13 mouse cellular contexts compared by ENCODE assay signal in genomic region chr10:45399702-45400243, GRCm38 (mm10).
"Had no signal": no experiment of that assay in that cellular context is flagged by ENCODE, and none has a peak within 500 bp of the region (broad histone marks: within the 10 kb centered on the region; RNA-seq: fewer than 3 reads in every experiment).

No protein-coding gene starts in this region.

- H3K9ac ChIP-seq: intestine, embryonic 15.5 days; limb, embryonic 15.5 days; lung, embryonic 15.5 days; midbrain, embryonic 15.5 days; neural tube, embryonic 12.5 days had no signal

- H3K4me3 ChIP-seq: intestine, embryonic 15.5 days; limb, embryonic 15.5 days; lung, embryonic 15.5 days; midbrain, embryonic 15.5 days; neural tube, embryonic 12.5 days had no signal

- H3K4me1 ChIP-seq: intestine, embryonic 15.5 days; limb, embryonic 15.5 days; lung, embryonic 15.5 days; midbrain, embryonic 15.5 days; neural tube, embryonic 12.5 days had no signal

- H3K27ac ChIP-seq: intestine, embryonic 15.5 days; limb, embryonic 15.5 days; lung, embryonic 15.5 days; macrophage; midbrain, embryonic 15.5 days; neural tube, embryonic 12.5 days had no signal

- H3K36me3 ChIP-seq: intestine, embryonic 15.5 days; limb, embryonic 15.5 days; lung, embryonic 15.5 days; midbrain, embryonic 15.5 days; neural tube, embryonic 12.5 days had no signal

- ATAC-seq: intestine, embryonic 15.5 days; midbrain, embryonic 15.5 days had no signal

- H3K4me2 ChIP-seq: intestine, embryonic 15.5 days; limb, embryonic 15.5 days; lung, embryonic 15.5 days; midbrain, embryonic 15.5 days; neural tube, embryonic 12.5 days had no signal

- H3K27me3 ChIP-seq: intestine, embryonic 15.5 days; limb, embryonic 15.5 days; lung, embryonic 15.5 days; midbrain, embryonic 15.5 days; neural tube, embryonic 12.5 days had no signal

- DNase-seq: kidney, adult 2 months; kidney, postnatal 36 days; layer of hippocampus, adult 9-11 months; layer of hippocampus, postnatal 36 days; lung, postnatal 14 days; thymus, adult 2 months; thymus, postnatal 25 days had no signal

- H3K9me3 ChIP-seq: intestine, embryonic 15.5 days; limb, embryonic 15.5 days; lung, embryonic 15.5 days; midbrain, embryonic 15.5 days; neural tube, embryonic 12.5 days had no signal
